Comparison of ENCODE assay signal across 15 mouse cellular contexts in genomic region chr5:15933017-15933416, GRCm38 (mm10). TPM values are rescaled to one million over a fixed set of nuclear protein-coding genes. Genes with fewer than 3 reads are reported as not detected.
DNase-seq lines count a peak whose midpoint lies in the region; ATAC-seq lines count a peak whose summit lies in the region.
"Had no signal": no experiment of that assay in that cellular context is flagged by ENCODE, and none has a peak within 500 bp of the region (broad histone marks: within the 10 kb centered on the region; RNA-seq: fewer than 3 reads in every experiment).

No protein-coding gene starts in this region.

- no peak for DNase-seq in heart, postnatal 36 days
- no peak for DNase-seq in testis, postnatal 14 days (ENCODE audit: low spot score)
- DNase-seq in adrenal gland, postnatal 4 days (ENCODE audit: low spot score in 2 of 2) = no peak
- no peak for DNase-seq in adrenal gland, postnatal 25 days
- DNase-seq: B cell, adult 2 months; kidney, adult 18-20 months; layer of hippocampus, postnatal 36 days; thymus, adult 18-20 months had no signal

- H3K27ac ChIP-seq in heart, embryonic 13.5 days (replicated peaks) = no peak overlapping the region
- H3K27ac ChIP-seq in forebrain, embryonic 13.5 days = peak overlapping the region; percentile 94
- no peak overlapping the region for H3K27ac ChIP-seq in limb, embryonic 13.5 days
- peak overlapping the region; percentile 98; the same call in 1 of the 2 replicates for H3K27ac ChIP-seq in neural tube, embryonic 13.5 days (replicated peaks)
- H3K27ac ChIP-seq: embryonic facial prominence, embryonic 12.5 days; liver, embryonic 12.5 days had no signal

- no peaks in the 10 kb centered on the region for H3K36me3 ChIP-seq in heart, embryonic 13.5 days
- no peaks in the 10 kb centered on the region for H3K36me3 ChIP-seq in forebrain, embryonic 13.5 days (ENCODE audit: poor library complexity, severe bottlenecking)
- H3K36me3 ChIP-seq in limb, embryonic 13.5 days = no peaks in the 10 kb centered on the region
- H3K36me3 ChIP-seq in neural tube, embryonic 13.5 days = no peaks in the 10 kb centered on the region
- H3K36me3 ChIP-seq: embryonic facial prominence, embryonic 12.5 days; heart, embryonic 15.5 days; liver, embryonic 12.5 days had no signal

- intact Hi-C loops in heart, postnatal 36 days (cut with DNase I) = no loop called here

- H3K9ac ChIP-seq in heart, embryonic 13.5 days = no peak overlapping the region
- peak overlapping the region; percentile 90; the same call in 1 of the 2 replicates for H3K9ac ChIP-seq in forebrain, embryonic 13.5 days
- H3K9ac ChIP-seq in limb, embryonic 13.5 days = no peak overlapping the region
- H3K9ac ChIP-seq in neural tube, embryonic 13.5 days = peak overlapping the region; percentile 94; the same call in 1 of the 2 replicates
- H3K9ac ChIP-seq: liver, embryonic 12.5 days had no signal

- no peaks in the 10 kb centered on the region for H3K9me3 ChIP-seq in heart, embryonic 13.5 days
- no peaks in the 10 kb centered on the region for H3K9me3 ChIP-seq in forebrain, embryonic 13.5 days (replicated peaks)
- no peaks in the 10 kb centered on the region for H3K9me3 ChIP-seq in limb, embryonic 13.5 days
- no peaks in the 10 kb centered on the region for H3K9me3 ChIP-seq in neural tube, embryonic 13.5 days
- H3K9me3 ChIP-seq: embryonic facial prominence, embryonic 12.5 days; heart, embryonic 15.5 days; liver, embryonic 12.5 days had no signal

- peak overlapping the region; percentile 84 for H3K4me2 ChIP-seq in heart, embryonic 13.5 days
- peak overlapping the region; percentile 79 for H3K4me2 ChIP-seq in forebrain, embryonic 13.5 days
- H3K4me2 ChIP-seq in limb, embryonic 13.5 days (replicated peaks) = peak overlapping the region; percentile 81
- peak overlapping the region; percentile 68 for H3K4me2 ChIP-seq in neural tube, embryonic 13.5 days

- H3K4me1 ChIP-seq in heart, embryonic 13.5 days = peaks cover 18% of the 10 kb centered on the region
- H3K4me1 ChIP-seq in forebrain, embryonic 13.5 days = peaks cover 14% of the 10 kb centered on the region
- H3K4me1 ChIP-seq in limb, embryonic 13.5 days = peaks cover 23% of the 10 kb centered on the region
- H3K4me1 ChIP-seq in neural tube, embryonic 13.5 days (replicated peaks) = peaks cover 17% of the 10 kb centered on the region
- H3K4me1 ChIP-seq: embryonic facial prominence, embryonic 12.5 days; liver, embryonic 12.5 days had no signal

- ATAC-seq in heart, embryonic 13.5 days (ENCODE audit: extremely low read depth, insufficient number of reproducible peaks, low FRiP score, low TSS enrichment) = no peak
- no peak for ATAC-seq in forebrain, embryonic 13.5 days
- ATAC-seq in limb, embryonic 13.5 days (ENCODE audit: low FRiP score, low read depth) = no peak
- ATAC-seq in neural tube, embryonic 13.5 days (ENCODE audit: low read depth) = no peak
- ATAC-seq: liver, embryonic 12.5 days had no signal

- 29% methylated on average over 6 of the region's 6 CpGs for WGBS in heart, embryonic 13.5 days
- 4% methylated on average over 6 of the region's 6 CpGs for WGBS in forebrain, embryonic 13.5 days
- WGBS in limb, embryonic 13.5 days = 27% methylated on average over 6 of the region's 6 CpGs
- WGBS in neural tube, embryonic 13.5 days = 5% methylated on average over 6 of the region's 6 CpGs

- no peak overlapping the region for H3K4me3 ChIP-seq in heart, embryonic 13.5 days
- peak overlapping the region; percentile 67; the same call in 1 of the 2 replicates for H3K4me3 ChIP-seq in forebrain, embryonic 13.5 days
- no peak overlapping the region for H3K4me3 ChIP-seq in limb, embryonic 13.5 days
- H3K4me3 ChIP-seq in neural tube, embryonic 13.5 days = peak overlapping the region; percentile 70
- H3K4me3 ChIP-seq: liver, embryonic 12.5 days had no signal

- 0 out of 2 replicates have a peak, but pooled peaks cover 8% of the 10 kb centered on the region for H3K27me3 ChIP-seq in heart, embryonic 13.5 days (replicated peaks)
- peaks cover 23% of the 10 kb centered on the region for H3K27me3 ChIP-seq in forebrain, embryonic 13.5 days
- 0 out of 2 replicates have a peak, but pooled peaks cover 4% of the 10 kb centered on the region for H3K27me3 ChIP-seq in limb, embryonic 13.5 days
- peaks cover 70% of the 10 kb centered on the region for H3K27me3 ChIP-seq in neural tube, embryonic 13.5 days
- H3K27me3 ChIP-seq: embryonic facial prominence, embryonic 12.5 days; heart, embryonic 15.5 days had no signal

RNA-seq across cellular contexts. Expression of gene Cacna2d1, which starts 1.5 kb away (rescaled TPM):
- 17.7 and 20.4 TPM in 2 replicates for polyA plus RNA-seq in heart, embryonic 13.5 days (2015; fragmentation: Nextera tagmentation; extraction: Ambion mirVana)
- total RNA-seq in heart, postnatal 36 days (2021) = 100 to 1,000 TPM in 1 of 2 experiments, 10 to 100 TPM in 1; 95.3 to 107 TPM
- polyA plus RNA-seq in forebrain, embryonic 13.5 days (2015; fragmentation: Nextera tagmentation; extraction: Ambion mirVana) = 30.9 and 36.5 TPM in 2 replicates
- polyA plus RNA-seq in limb, embryonic 13.5 days (2015; fragmentation: Nextera tagmentation; extraction: Ambion mirVana) = 22.9 and 25.9 TPM in 2 replicates
- polyA plus RNA-seq in neural tube, embryonic 13.5 days (2015; fragmentation: Nextera tagmentation; extraction: Ambion mirVana) = 44.3 TPM in 2 replicates
- total RNA-seq in adrenal gland, postnatal 4 days (2021) = 10 to 100 TPM; 97.8 to 98.8 TPM
- total RNA-seq in adrenal gland, postnatal 25 days (2021) = 131 and 143 TPM in 2 replicates

Comparison
In these comparisons a context has a peak if more than half of its experiments do, and no peak if none do; other contexts are left out.
1. H3K27ac ChIP-seq: peak in forebrain, embryonic 13.5 days (single experiment) and neural tube, embryonic 13.5 days (single experiment); none in heart, embryonic 13.5 days (single experiment) and limb, embryonic 13.5 days (single experiment).
2. H3K4me3 ChIP-seq: peak in forebrain, embryonic 13.5 days (single experiment) and neural tube, embryonic 13.5 days (single experiment); none in heart, embryonic 13.5 days (single experiment) and limb, embryonic 13.5 days (single experiment).
3. H3K9ac ChIP-seq: peak in forebrain, embryonic 13.5 days (single experiment) and neural tube, embryonic 13.5 days (single experiment); none in heart, embryonic 13.5 days (single experiment) and limb, embryonic 13.5 days (single experiment).
4. Peak in every context shown above with its lines, with median percentiles within 50 percentile points of each other: H3K4me2 ChIP-seq.